Mouse (Mus musculus) lung, embryonic 14.5 days (tissue): ENCODE measurements around the gene Slc3a2. TPM values are rescaled to one million over a fixed set of nuclear protein-coding genes. Genes with fewer than 3 reads are reported as not detected.
A peak's percentile ranks its signal among the peaks of the same experiment; 100 is the strongest.
"Not testable (repeated sequence)": the region's sequence is repeated elsewhere in the genome, so short reads cannot be mapped to it uniquely, and the experiment has no call there.

Source experiments
- ATAC-seq: fragments of 200-750 bp; cut with Nextera tagmentation; 2 replicates; pipeline ENCODE4 v1.8.0; 2017; ENCODE audit warnings: mild to moderate bottlenecking, moderate TSS enrichment, moderate library complexity; ENCODE audit not compliant: insufficient read depth
- DNase-seq: peaks from one replicate; pipeline ENCODE4 v3.0.0-alpha.2; 2015
- H3K27ac ChIP-seq: fragments of 300-500 bp; sonication (generic); 2 replicates; pipeline ENCODE4 v1.5.1; 2014; ENCODE audit warnings: low read depth, mild to moderate bottlenecking, moderate library complexity
- H3K27me3 ChIP-seq: fragments of 300-500 bp; sonication (generic); 2 replicates; pipeline ENCODE4 v1.6.1; 2014; ENCODE audit warnings: low read length, control low read depth; ENCODE audit not compliant: insufficient read depth
- H3K36me3 ChIP-seq: fragments of 300-500 bp; sonication (generic); 2 replicates; pipeline ENCODE4 v1.6.1; 2014; ENCODE audit warnings: control low read depth; ENCODE audit not compliant: insufficient read depth
- H3K4me1 ChIP-seq: fragments of 300-500 bp; sonication (generic); 2 replicates; pipeline ENCODE4 v1.6.1; 2014; ENCODE audit warnings: antibody characterized with exemption, control low read depth; ENCODE audit not compliant: insufficient read depth
- H3K4me2 ChIP-seq: fragments of 300-500 bp; sonication (generic); 2 replicates; pipeline ENCODE4 v1.6.1; 2014; ENCODE audit warnings: mild to moderate bottlenecking
- H3K4me3 ChIP-seq: fragments of 300-500 bp; sonication (generic); 2 replicates; pipeline ENCODE4 v1.5.1; 2014; ENCODE audit warnings: low read depth, low read length
- H3K9ac ChIP-seq: fragments of 300-500 bp; sonication (generic); 2 replicates; pipeline ENCODE4 v1.6.1; 2014
- H3K9me3 ChIP-seq: fragments of 300-500 bp; sonication (generic); 2 replicates; pipeline ENCODE4 v1.6.1; 2016; ENCODE audit warnings: low read depth, low read length, control low read depth
- CTCF ChIP-seq: IDR thresholded peaks from 2 replicates; pipeline ENCODE4 v1.5.1; 2016; ENCODE audit warnings: antibody characterized with exemption, low read depth
- WGBS: fragments of 180-500 bp; shearing (Covaris S2); extraction: QIAGEN DNeasy Blood & Tissue Kit; methylation state at CpG from one replicate; pipeline ENCODE4 v1.1.7; 2014; 5-methylcytosine and 5-hydroxymethylcytosine counted together
- polyA plus RNA-seq: library from polyadenylated mRNA; unstranded; fragments of >200 nt; fragmentation: Nextera tagmentation; extraction: Ambion mirVana; gene quantifications from 2 replicates; pipeline ENCODE4 v1.2.1, GENCODE M21; 2014

Slc3a2 gene
- polyA plus RNA-seq, 1 experiment from 2014 or later: 89.1 TPM

DNA sequence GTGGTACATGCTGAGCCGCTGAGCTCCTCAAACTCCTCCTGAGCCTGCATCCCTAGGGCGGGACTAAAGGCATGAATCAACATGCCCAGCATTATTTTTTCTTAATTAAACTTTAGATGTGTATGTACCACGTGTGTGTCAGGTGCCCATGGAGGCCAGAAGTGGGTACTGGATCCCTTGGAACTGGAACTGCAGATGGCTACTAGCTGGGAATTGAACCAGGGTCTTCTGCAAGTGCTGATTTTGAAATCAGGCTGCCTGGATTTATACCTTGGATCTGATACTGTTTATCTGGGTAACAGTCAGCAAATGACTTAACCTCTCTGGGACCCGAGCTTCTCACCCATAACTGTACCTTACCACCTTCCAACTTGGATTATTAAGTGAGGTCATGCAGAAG lies 1.1 kb downstream of the Slc3a2 start:
- Histone ChIP-seq H3K27me3 (no peaks in the 10 kb centered on the region), H3K4me3 (peak overlapping the region; percentile 74), H3K4me2 (peak overlapping the region; percentile 72), H3K9me3 (no peaks in the 10 kb centered on the region), H3K4me1 (peaks cover 12% of the 10 kb centered on the region; the same call in 1 of the 2 replicates), H3K36me3 (peaks cover 31% of the 10 kb centered on the region), H3K9ac (peak overlapping the region; percentile 98), H3K27ac (peak overlapping the region; percentile 97)
- no peak for ATAC-seq
- no peak for TF ChIP-seq CTCF
- 51% methylated on average over 4 of the region's 4 CpGs for WGBS
- DNase-seq: no peak

DNA sequence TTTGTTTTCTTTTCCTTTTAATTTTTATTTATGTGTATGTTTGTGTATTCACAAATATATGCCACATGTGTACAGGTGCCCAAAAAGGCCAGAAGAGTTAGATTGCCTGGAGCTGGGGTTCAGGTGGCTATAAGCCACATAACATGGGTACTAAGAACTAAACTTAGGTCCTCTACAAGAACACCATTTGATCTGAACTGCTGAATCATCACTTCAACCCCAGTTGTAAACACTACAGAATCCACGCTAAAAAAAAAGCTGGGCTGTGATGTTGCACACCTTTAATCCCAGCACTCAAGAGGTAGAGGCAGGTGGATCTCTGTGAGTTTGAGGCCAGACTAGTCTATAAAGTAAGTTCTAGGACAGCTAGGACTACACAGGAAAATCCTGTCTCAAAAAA lies 1.8 kb downstream of the Slc3a2 start:
- ATAC-seq (no peak), DNase-seq (no peak)
- no peak overlapping the region; the same call in 1 of the 2 replicates for H3K9ac ChIP-seq
- H3K4me2 ChIP-seq: peak overlapping the region; percentile 72
- WGBS: 58% methylated on average over 1 of the region's 1 CpGs
- no peak overlapping the region for H3K27ac ChIP-seq
- peaks cover 24% of the 10 kb centered on the region for H3K36me3 ChIP-seq
- TF ChIP-seq CTCF: no peak
- no peaks in the 10 kb centered on the region for H3K27me3 ChIP-seq
- no peaks in the 10 kb centered on the region for H3K9me3 ChIP-seq
- H3K4me3 ChIP-seq: no peak overlapping the region
- H3K4me1 ChIP-seq: peaks cover 12% of the 10 kb centered on the region; the same call in 1 of the 2 replicates

- H3K4me2 ChIP-seq, H3K4me1 ChIP-seq, H3K36me3 ChIP-seq, H3K9ac ChIP-seq, H3K4me3 ChIP-seq, ATAC-seq, H3K9me3 ChIP-seq, DNase-seq, H3K27ac ChIP-seq, H3K27me3 ChIP-seq: not testable (repeated sequence)
- TF ChIP-seq CTCF: peak; percentile 26; the same call in 1 of the 2 replicates
Measured at GRCm38 (mm10) chr19:8719037-8719436, 4.1 kb downstream of the Slc3a2 start.

DNA sequence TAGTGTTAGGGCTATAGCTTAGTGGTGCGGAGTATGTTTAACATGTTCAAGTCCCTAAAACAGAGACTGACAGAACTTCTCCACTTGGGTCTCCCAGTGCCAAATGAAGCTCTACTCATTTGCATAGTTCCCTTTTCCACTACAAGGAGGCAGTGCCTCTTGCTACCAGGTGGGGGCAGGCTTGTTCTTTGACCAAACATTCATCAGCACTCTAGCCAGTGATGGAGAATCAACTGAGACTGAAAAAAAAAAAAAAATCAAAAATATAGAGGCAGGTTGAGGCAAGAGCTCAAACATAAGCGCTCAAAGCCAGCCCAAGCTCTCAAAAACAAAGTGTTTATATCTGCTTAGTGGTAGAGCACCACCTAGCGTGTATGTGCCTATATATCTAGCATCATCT lies 4.8 kb downstream of the Slc3a2 start:
- Histone ChIP-seq H3K27ac (no peak overlapping the region), H3K4me3 (no peak overlapping the region), H3K9me3 (no peaks in the 10 kb centered on the region), H3K9ac (no peak overlapping the region), H3K27me3 (no peaks in the 10 kb centered on the region), H3K36me3 (no peaks in the 10 kb centered on the region), H3K4me2 (no peak overlapping the region), H3K4me1 (peaks cover 5% of the 10 kb centered on the region; the same call in 1 of the 2 replicates)
- DNase-seq: peak; percentile 80
- ATAC-seq: no peak
- WGBS: 61% methylated on average over 3 of the region's 3 CpGs
- TF ChIP-seq CTCF: peak; percentile 76

DNA sequence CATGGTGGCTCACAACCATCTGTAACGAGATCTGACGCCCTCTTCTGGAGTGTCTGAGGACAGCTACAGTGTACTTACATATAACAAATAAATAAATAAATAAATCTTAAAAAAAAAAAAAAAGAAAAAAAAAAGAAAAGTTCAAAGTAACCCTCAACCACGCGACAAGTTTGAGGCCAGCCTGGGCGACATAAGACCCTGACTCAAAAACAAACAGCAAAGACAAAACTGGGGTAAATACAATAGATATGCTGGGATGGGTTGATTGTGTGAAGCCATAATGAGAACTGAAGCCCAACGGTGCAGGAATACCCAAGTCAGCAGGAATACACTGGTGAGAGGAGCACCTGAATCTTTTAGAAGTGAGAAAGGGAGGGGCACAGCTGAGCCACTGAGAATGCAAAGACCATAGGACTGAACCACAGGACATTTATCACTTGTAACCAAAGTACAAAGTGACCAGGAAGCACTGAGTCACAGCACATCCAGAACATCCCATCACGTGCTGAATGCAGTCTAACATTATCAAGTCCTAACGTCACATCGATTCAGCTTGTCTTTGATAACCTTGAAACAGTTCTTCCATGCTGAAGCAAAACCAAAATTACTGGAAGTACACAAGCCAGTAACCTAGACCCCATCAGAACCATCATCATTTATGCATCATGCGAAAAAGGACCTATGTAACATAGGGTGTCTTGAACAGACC lies 6.2 kb downstream of the Slc3a2 start:
- Histone ChIP-seq H3K36me3 (0 out of 2 replicates have a peak, but pooled peaks cover 9% of the 10 kb centered on the region), H3K9ac (no peak overlapping the region), H3K27me3 (no peaks in the 10 kb centered on the region), H3K9me3 (no peaks in the 10 kb centered on the region), H3K4me2 (no peak overlapping the region), H3K4me1 (peaks cover 6% of the 10 kb centered on the region), H3K4me3 (no peak overlapping the region), H3K27ac (no peak overlapping the region)
- DNase-seq: no peak
- WGBS: 77% methylated on average over 8 of the region's 10 CpGs
- TF ChIP-seq CTCF: no peak
- ATAC-seq: no peak

DNA sequence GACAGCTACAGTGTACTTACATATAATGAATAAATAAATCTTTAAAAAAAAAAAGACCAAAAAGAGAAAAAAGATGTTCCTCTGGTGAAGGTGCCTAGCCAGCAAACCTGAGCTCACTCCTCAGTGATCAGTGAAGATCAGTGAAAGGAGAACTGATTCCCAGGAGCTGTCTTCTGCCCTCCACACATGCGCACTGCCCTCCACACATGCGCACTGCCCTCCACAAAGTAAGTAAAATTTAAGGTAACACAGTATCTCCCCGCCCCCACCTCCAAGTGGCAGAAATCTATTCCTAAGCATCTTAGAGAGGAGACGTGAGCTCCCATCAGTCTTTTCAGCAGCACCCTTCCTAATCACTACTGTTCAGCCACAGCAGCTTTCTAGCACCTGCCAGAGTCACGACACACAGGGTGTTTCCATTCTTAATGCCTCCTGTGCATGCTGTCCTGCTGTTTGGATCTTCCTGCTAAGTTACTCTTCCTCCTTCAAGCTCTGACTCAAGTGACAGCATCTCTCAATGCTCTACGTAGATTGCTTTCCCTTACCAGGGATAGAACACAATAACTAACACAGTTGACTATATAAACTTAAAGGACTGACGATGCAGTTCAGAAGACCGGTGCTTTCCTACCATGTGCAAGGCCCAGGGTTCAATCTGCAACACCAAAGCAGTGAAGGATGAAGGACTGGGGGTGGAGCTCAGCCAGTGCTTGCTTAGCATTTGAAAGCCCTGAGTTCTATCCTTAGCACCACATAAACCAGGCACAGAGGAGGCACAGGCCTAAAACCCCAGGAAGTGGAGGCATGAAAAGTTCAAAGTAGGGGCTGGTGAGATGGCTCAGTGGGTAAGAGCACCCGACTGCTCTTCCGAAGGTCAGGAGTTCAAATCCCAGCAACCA lies 7.1 kb downstream of the Slc3a2 start:
- ATAC-seq (no peak), DNase-seq (no peak)
- Histone ChIP-seq H3K4me2 (no peak overlapping the region), H3K27me3 (no peaks in the 10 kb centered on the region), H3K9ac (no peak overlapping the region), H3K27ac (0 out of 2 replicates have a peak overlapping the region, but pooled peaks have one; percentile 18), H3K4me3 (no peak overlapping the region), H3K4me1 (peaks cover 11% of the 10 kb centered on the region), H3K36me3 (peaks cover 17% of the 10 kb centered on the region), H3K9me3 (no peaks in the 10 kb centered on the region)
- TF ChIP-seq CTCF: no peak
- WGBS: 68% methylated on average over 10 of the region's 10 CpGs
